Mouse (Mus musculus) thymus, postnatal 4 days (tissue): Measurements from ENCODE around the gene Kif3c.

Source experiments
- DNase-seq: peaks from one replicate; pipeline ENCODE4 v3.0.0; 2021

The Kif3c gene

DNA sequence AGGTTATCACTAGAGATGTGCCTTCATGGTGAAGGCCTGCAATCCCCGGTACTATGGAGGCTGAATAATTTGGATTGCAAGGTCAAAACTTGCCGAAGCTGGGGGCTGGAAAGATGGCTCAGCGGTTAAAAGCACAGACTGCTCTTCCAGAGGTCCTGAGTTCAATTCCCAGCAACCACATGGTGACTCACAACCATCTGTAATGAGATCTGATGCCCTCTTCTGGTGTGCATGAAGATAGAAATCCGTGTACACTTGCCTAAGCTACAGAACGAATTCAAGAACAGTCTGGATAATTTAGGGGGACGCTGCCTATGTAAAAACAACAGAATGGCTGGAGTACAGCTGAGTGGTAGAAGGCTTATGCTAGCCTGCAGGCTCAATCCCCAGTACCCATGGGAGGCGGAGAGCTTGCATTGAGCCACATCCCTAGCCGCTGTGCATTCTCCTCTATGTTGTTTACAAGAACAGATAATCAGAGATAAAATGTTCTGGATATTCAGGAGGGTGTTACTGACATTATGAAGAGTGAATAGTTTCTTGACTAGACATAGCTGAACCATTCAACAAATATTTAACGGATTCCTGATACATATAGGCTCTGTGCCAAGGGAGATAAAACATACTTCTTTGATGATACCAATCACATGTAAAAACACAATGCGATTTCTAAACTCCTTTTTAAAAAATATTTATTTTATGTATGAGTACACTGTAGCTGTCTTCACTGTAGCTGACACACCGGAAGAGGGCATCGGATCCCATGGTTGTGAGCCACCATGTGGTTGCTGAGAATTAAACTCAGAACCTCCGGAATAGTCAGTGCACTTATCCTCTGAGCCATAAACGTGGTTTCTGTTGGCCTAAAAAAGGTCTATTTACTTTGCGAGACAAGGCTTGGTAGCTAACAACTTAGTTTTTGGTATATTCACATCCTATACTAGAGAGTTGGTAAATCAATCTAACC lies 60.7 kb downstream of the Kif3c start:
- DNase-seq = peak; percentile 51

DNA sequence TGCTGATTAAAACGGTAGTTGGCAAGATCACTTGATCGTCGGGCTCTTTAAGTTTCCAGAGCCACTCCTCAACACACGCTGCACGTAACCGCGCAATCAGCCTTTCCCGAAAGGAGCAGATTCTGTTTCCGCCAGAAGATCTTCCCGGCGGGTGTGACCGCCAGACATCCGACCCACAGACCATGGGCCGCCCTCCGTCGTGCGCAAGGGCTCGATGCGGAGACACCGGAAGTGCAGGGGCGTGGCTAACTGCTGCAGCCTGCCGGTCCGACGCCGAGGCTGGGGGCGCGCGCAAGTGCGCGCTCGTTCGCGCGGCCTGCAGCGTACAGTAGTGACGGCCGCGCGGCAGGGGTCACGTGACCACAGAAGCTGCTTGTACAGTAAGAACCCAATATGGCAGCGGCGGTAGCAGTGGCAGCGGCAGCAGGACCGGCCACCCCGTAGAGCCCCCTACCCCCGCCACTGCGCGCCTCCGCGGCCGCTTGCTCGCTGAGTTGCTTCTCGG lies 61.6 kb downstream of the Kif3c start, which contains the start of gene Asxl2:
Gene Asxl2, plus strand, starts transcription at position 328 of the 505 bp plus-strand sequence.
- peak; percentile 100 for DNase-seq

DNA sequence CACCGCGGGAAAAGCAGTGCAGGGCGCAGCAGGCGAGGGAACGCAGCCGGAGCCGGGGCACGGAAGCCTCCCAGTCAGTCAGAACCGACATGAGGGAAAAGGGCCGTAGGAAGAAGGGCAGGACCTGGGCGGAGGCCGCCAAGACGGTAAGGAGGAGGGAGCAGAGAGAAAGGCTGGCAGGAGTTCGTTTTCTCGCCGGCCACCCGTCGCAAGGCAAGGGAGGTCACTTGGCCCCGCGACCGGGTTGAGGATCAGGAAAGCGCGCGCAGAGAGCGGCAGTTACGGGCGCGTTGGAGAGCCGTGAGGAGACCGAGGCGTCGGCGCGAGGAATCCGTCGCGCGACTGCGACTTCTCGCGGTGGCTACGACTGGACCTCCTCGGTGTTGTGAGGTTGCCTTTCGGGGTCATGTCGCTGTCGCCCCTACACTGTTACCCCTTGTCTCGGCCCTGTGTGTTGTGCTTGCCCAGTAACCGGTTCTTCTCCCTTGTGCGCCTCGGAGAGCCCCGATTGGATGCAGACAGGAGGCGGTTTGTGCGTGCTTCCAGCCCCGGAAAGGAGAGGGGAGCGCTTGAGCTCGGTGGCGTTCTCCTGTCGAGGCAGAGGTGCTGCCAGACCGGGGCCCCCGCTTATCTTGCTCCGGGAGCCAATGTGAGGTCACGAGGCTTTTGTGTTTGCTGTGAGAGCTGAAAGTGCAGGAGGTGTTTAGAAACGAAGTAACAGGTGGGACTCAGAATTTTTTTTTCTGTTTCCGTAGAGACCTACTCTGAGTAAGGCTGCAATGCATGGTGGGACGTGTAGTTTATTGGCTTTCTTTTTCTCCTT lies 62.3 kb downstream of the Kif3c start:
- peak; percentile 81 for DNase-seq

DNA sequence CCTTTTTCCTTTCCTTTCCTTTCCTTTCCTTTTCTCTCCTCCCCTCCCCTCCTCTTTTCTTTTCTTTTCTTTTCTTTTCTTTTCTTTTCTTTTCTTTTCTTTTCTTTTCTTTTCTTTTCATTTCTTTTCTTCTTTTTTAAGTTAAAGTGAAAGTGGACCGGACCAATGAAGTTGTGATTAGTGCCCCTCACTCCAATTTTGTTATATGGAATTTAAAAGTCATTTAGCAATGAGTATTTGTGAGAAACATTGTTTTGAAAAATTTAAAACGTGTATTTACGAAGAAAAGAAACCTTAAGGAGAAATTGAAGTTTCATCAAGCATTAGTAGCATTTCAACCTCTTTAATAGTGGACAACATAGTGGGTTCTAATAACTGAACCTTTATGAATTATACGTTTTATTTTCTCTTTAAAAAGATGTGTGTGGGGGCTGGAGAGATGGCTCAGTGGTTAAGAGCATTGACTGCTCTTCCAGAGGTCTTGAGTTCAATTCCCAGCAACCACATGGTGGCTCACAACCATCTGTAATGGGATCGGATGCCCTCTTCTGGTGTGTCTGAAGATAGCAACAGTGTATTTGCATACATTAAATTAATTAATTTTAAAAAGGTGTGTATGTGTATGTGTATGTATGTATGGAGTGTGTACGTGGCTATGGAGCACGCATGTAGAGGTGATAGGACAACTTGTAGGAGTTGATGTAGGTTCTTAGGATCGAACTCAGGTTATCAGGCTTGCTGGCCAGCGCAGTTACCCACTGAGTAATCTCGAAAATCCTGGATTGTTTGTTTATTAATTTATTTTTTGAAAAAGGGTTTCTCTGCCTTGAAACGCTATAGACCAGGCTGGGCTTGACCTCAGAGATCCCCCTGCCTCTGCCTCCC lies 63.2 kb downstream of the Kif3c start:
- no peak for DNase-seq

DNA sequence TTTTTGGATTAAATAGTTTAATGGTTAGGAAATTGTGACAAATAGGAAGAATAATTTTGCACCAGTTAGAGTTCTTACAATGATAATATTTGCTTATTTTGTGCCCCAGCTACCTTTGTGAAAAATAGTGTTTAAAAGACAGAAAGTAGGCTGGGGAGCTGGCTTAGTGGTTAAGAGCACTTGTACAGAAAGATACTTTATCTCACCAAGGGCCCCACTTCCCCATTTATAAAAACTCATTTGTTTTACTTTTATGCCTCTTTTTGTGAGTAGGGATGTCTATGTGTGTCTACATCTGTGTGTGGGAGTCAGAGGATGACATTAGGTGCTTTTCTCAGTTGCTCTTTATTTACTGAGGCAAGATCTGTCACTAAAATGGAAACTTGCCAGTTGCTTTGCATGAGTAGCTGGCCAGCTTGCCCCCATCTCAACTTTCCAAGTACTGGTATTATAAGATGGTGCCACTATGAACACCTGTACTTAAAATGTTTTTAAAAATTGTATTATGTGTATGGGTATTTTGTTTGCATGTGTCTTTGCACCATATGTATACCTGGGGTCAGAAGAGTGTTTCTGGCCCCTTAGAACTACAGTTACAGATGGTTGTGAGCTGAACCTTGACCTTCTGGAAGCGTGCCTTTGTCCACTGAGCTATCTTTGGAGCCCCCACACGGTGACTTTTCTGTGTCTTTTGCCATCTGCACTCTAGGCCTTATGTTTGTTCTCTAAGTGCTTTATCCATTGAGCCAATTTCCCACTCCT lies 64.9 kb downstream of the Kif3c start:
- no peak for DNase-seq

DNA sequence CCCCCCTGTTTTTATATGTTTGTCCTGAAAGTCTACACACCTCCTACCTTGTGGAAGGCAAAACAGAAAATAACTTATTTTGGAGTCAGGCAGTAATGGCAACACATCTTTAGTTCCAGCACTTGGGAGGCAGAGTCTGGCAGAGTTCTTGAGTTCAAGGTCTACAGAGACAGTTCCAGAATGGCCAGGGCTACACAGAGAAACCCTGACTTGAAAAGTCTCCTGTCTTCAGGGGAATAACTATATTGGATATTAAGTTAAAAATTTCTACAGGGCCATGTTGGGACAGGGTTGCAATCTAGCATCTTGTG lies 65.5 kb downstream of the Kif3c start:
- DNase-seq = no peak

DNA sequence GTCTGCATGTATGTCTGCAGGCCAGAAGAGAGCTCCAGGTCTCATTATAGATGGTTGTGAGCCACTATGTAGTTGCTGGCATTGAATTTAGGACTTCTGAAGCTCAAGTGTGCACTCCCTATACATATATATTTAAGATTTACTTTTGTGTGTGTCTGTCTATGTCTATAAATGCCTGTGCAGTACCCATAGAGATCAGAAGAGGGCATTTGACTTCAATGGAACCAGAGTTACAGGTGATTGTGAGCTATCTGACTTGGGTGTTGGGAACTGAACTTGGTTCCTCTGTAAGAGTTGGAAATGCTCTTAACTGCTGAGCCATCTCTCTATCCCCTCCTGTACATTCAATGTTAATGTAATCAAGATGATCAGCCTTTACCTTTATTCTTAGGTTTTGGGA lies 66.1 kb downstream of the Kif3c start:
- DNase-seq = no peak

DNA sequence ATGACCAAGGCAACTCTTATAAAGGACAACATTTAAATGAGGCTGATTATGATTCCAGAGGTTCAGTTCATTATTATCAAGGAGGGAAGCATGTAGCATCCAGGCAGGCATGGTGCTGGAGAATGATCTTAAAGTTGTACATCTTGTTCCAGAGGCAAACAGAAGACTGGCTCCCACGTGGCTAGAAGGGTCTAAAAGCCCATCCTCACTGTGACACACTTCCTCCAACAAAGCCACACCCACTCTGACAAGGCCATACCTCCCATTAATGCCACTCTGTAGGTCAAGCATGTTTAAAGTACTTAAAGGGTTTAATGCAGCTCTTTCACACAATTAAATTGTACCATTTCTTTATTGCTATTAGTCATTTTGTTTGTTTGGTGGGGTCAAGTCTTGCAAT lies 68.8 kb downstream of the Kif3c start:
- DNase-seq = no peak

DNA sequence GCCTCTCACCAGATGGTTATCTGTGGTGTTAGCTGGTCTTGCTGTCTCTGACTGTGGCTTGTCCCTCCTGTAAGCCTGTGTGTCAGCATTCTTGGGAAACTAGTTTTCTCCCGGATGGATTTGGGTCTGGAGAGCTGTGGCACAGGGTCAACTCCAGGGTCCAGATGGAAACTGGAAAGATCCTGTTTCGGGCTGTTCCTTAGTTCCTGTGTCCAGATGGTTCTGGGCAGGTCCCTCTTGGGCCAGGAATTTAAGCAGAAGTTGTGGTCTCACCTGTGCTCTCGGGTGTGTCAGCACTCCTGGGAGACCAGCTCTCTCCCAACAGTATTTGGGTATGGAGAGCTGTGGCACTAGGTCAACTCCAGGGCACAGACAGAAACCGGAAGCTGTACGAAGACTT lies 71.5 kb downstream of the Kif3c start:
- no peak for DNase-seq

DNA sequence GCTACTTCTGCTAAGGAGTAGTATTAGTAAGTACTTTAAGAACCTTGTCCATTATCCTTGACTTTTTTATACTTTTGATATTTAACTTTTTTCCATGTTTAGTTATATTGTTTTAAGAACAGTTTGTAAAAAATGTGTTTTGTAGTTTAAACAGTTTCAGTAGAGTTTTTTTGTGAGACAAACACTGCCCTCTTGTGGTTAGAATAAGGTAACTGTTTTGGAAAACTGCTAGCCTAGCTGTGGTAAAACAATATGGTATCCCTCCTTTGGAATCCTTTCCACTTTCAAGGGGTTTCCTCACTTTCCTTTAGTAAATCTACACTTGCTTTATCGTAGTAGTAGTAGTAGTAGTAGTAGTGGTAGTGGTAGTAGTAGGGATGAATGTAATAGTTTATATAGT lies 72.9 kb downstream of the Kif3c start:
- DNase-seq = no peak

DNA sequence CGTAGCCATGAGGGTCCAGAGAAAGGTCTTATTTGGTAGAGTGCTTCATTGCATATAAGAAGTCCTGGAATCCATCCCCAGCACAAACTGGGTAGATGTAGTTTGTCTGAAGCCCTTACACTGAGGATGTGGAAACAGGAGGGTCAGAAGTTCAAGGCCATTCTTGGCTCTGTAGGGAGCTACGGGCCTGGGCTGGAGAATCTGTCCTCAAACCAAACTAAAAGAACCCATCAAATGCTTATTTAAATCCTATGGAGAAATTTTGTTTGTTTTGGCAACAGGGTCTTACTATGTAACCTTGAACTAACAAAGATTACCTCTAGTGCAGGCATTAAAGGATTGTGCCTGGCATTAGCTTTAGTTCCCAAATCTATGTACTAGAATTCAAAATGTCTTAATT lies 76.0 kb downstream of the Kif3c start:
- DNase-seq = no peak

DNA sequence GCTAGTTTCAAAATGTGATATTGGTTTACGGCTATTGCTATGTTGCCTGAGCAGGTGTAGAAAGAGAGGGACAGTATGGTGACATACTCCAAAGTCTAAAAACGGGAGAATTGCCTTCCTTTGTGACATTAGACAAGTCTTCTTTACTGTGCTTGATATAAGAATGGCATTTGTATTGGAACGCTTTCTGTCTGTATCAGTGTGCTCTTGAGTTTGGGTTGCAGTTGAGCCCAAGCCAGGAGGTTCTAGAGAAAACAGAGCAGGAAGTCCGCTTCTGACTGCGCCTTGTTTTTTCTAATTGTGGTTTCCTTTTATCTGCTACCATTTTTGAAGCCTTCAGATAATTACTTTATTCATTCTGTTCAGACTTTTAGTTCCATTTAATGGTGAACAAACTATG lies 76.4 kb downstream of the Kif3c start:
- DNase-seq = no peak

DNA sequence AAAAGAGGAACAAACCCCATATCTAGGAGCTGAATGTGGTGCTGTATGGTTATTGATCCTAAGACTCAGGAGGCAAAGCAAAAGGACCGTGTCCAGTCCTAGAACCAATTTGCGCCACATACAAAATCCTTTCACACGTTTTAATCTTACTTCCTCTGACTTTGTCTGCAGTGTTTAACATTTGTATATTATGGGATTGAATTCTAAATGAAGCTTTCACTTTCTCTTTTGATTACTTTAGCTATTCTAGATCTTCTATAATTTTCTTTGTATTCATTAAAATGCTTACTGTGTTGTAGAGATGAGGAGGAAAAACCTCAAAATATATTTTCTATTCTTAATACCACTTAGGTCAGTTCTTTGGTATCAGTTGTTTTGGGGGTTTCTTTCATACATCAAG lies 88.6 kb downstream of the Kif3c start:
- no peak for DNase-seq
